Mouse (Mus musculus) small intestine, adult 2 months (tissue): ENCODE data around the gene Hadha. TPM values are rescaled to one million over a fixed set of nuclear protein-coding genes. Genes with fewer than 3 reads are reported as not detected.
A peak's percentile ranks its signal among the peaks of the same experiment; 100 is the strongest.

Experiments used
- H3K27ac ChIP-seq: fragments of 200-500 bp; 2 replicates; pipeline ENCODE4 v1.5.1; 2012; ENCODE audit warnings: low read depth, low read length, control low read depth, inconsistent platforms; ENCODE audit not compliant: insufficient read depth
- H3K27me3 ChIP-seq: fragments of 200-500 bp; 2 replicates; pipeline ENCODE4 v1.6.1; 2012; ENCODE audit warnings: mild to moderate bottlenecking, moderate library complexity, low read length, inconsistent platforms; ENCODE audit not compliant: control insufficient read depth, insufficient read depth
- H3K36me3 ChIP-seq: fragments of 200-500 bp; 2 replicates; pipeline ENCODE4 v1.6.1; 2012; ENCODE audit warnings: mild to moderate bottlenecking, low read length, control low read depth, inconsistent platforms; ENCODE audit not compliant: control insufficient read depth, insufficient read depth
- H3K4me1 ChIP-seq: fragments of 200-500 bp; 2 replicates; pipeline ENCODE4 v1.6.1; 2012; ENCODE audit warnings: low read length, inconsistent platforms, mixed read lengths; ENCODE audit not compliant: control insufficient read depth, insufficient read depth, insufficient read length
- H3K4me3 ChIP-seq: fragments of 200-500 bp; 2 replicates; pipeline ENCODE4 v1.5.1; 2012; ENCODE audit warnings: low read depth, mild to moderate bottlenecking, control low read depth, inconsistent platforms, low read length, moderate library complexity
- CTCF ChIP-seq: fragments of 200-500 bp; IDR thresholded peaks from 2 replicates; pipeline ENCODE4 v1.5.1; 2012; ENCODE audit warnings: low read depth, mild to moderate bottlenecking, control low read depth, inconsistent platforms, low read length, moderate library complexity, mixed read lengths; ENCODE audit not compliant: insufficient replicate concordance, insufficient read length; ENCODE audit errors: extremely low read depth
- POLR2A ChIP-seq: fragments of 200-500 bp; IDR thresholded peaks from 2 replicates; pipeline ENCODE4 v1.6.1; 2012; ENCODE audit warnings: low read depth, mild to moderate bottlenecking, control low read depth, inconsistent platforms, low read length, moderate library complexity
- WGBS: fragments of 180-500 bp; shearing (Covaris S2); methylation state at CpG from one replicate; pipeline ENCODE4 v1.1.7; 2018; 5-methylcytosine and 5-hydroxymethylcytosine counted together
- polyA plus RNA-seq: library from polyadenylated mRNA; depleted of rRNA; stranded (reverse); fragments of >200 nt; gene quantifications from 2 replicates; pipeline ENCODE4 v1.2.3, GENCODE M21; 2012; rRNA removed

Hadha gene
- polyA plus RNA-seq = 27.7 and 55.3 TPM in 2 replicates

DNA sequence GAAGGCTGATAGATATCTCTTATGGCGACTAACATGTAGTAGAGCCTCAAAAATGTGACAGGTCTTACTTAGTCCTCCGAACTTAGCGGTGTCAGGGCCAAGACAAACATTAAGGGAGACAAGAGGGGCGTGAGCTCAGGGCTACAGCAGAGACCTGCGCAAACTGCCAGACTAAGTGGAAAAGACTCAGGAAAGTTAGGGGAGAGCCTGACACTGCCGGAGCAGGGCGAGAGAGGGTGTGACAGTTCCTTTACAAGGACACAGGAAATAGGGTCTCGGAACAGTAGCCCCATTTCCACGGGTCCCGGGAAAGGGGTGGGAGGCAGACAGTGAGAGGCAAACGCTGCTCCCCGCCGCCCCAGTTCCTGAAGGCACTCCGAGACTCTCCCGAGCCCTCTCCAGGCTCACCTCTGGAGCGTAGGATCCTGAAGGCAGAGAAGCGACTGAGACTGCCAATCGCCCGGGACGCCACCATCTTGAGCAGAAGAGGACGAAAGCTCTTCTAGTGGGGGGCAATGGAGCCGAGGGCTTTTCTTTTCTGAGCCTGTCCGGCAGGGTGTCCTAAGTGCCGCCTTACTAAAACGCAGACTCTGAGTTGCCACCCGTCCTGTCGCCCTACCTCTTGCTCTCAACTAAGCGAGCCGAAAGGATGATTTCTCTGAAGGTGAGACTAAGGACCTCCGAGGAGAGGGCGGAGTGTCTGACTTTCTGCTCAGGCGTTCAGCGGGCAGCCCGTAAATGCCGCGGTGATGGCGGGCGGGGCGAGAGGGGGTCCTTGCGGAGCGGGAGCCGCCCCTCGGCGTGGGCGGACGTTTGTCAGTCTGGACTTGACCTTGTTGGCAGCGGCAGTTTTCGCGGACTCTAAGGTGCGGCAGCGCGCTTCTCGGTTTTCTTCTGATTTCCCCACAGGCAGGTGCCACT, at the start of gene Hadha, which contains the start of gene Hadhb:
Gene Hadha (minus strand): TSS at position 689 of the 921 bp plus-strand sequence.
Gene Hadhb (plus strand): TSS at position 775 of the 921 bp plus-strand sequence.
- WGBS = under 1% methylated on average over 53 of the region's 53 CpGs
- Histone ChIP-seq H3K27ac (peak within 1 kb of the TSS; percentile 89), H3K36me3 (no peaks in the 10 kb centered on the region; the same call in 1 of the 2 replicates), H3K4me3 (peak within 1 kb of the TSS; percentile 84), H3K27me3 (no peaks in the 10 kb centered on the region), H3K4me1 (no peaks in the 10 kb centered on the region)
- TF ChIP-seq POLR2A = peak; percentile 94
- no peak for TF ChIP-seq CTCF

DNA sequence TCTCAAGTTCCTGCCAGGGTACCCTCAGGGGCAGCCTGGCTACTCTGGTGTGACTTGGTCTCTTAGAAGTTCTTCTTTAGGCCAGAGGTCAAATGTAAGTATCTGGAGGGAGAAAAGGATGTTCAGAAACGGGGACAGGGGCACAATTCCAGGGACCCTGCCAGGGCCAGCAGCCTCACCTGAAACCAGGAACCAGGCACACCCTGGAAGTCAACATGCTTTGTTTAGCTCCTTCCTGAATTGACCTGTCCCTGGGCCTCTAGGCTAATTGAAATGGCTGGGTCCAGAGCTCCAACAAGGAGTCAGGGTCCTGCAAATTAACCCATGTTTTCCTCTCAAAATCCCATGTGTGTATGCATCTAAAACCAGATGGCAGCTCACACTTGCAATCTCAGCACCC, 49.5 kb upstream of the Hadha start:
- Histone ChIP-seq H3K36me3 (no peaks in the 10 kb centered on the region), H3K27ac (no peak overlapping the region), H3K4me1 (no peaks in the 10 kb centered on the region), H3K4me3 (no peak overlapping the region), H3K27me3 (no peaks in the 10 kb centered on the region)
- 48% methylated on average over 1 of the region's 1 CpGs for WGBS
- no peak for TF ChIP-seq POLR2A

- H3K27ac ChIP-seq = no peak overlapping the region
- no peaks in the 10 kb centered on the region for H3K27me3 ChIP-seq
- H3K36me3 ChIP-seq = no peaks in the 10 kb centered on the region
- H3K4me1 ChIP-seq = peaks cover under 1% of the 10 kb centered on the region; the same call in 1 of the 2 replicates
- 81% methylated on average over 10 of the region's 10 CpGs for WGBS
- H3K4me3 ChIP-seq = no peak overlapping the region
- no peak for TF ChIP-seq CTCF
- no peak for TF ChIP-seq POLR2A
Measured at GRCm38 (mm10) chr5:30203216-30203885, 48.4 kb upstream of the Hadha start.

- WGBS = 80% methylated on average over 7 of the region's 7 CpGs
- no peak for TF ChIP-seq POLR2A
- no peak for TF ChIP-seq CTCF
- Histone ChIP-seq H3K36me3 (no peaks in the 10 kb centered on the region), H3K27ac (no peak overlapping the region), H3K4me1 (peaks cover 2% of the 10 kb centered on the region; the same call in 1 of the 2 replicates), H3K4me3 (no peak overlapping the region), H3K27me3 (no peaks in the 10 kb centered on the region)
Measured at GRCm38 (mm10) chr5:30202221-30202620, 47.3 kb upstream of the Hadha start.

- Histone ChIP-seq H3K27ac (no peak overlapping the region), H3K36me3 (no peaks in the 10 kb centered on the region), H3K27me3 (no peaks in the 10 kb centered on the region), H3K4me1 (peaks cover 2% of the 10 kb centered on the region; the same call in 1 of the 2 replicates), H3K4me3 (no peak overlapping the region)
- WGBS = 33% methylated on average over 5 of the region's 5 CpGs
- no peak for TF ChIP-seq CTCF
- TF ChIP-seq POLR2A = no peak
Measured at GRCm38 (mm10) chr5:30201521-30201920, 46.6 kb upstream of the Hadha start.

GRCm38 (mm10) chr5:30198257-30198656, 43.3 kb upstream of the Hadha start:
- Histone ChIP-seq H3K36me3 (no peaks in the 10 kb centered on the region), H3K4me1 (peaks cover 2% of the 10 kb centered on the region; the same call in 1 of the 2 replicates), H3K4me3 (no peak overlapping the region), H3K27me3 (no peaks in the 10 kb centered on the region), H3K27ac (no peak overlapping the region)
- WGBS = 49% methylated on average over 7 of the region's 7 CpGs
- no peak for TF ChIP-seq CTCF
- no peak for TF ChIP-seq POLR2A

GRCm38 (mm10) chr5:30195340-30195739, 40.4 kb upstream of the Hadha start:
- 0 out of 2 replicates have a peak, but pooled peaks cover 3% of the 10 kb centered on the region for H3K36me3 ChIP-seq
- H3K27ac ChIP-seq = no peak overlapping the region
- TF ChIP-seq POLR2A (no peak), CTCF (no peak)
- H3K27me3 ChIP-seq = no peaks in the 10 kb centered on the region
- H3K4me3 ChIP-seq = no peak overlapping the region
- 76% methylated on average over 5 of the region's 5 CpGs for WGBS
- peaks cover 2% of the 10 kb centered on the region; the same call in 1 of the 2 replicates for H3K4me1 ChIP-seq
